Mouse (Mus musculus): ENCODE results near the gene Rec114.

DNA sequence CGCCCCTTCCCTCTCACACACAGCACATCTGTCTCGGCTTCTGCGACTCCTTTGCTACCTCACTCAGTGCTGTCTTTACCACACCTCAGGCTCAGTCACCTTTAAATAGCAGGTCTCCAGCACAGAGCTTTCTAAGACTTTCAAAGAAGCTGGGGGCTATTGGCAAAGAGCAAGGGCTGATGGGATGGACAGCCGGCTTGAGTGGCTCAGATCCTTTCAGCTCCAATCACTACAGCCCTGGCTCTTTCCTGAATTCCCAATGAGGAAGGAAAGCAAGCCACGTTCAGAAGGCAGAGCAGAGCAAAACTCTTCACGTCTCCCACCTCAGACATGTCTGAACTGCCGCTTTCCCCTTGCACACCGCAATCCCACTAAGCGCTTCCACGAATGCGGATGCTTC is 69.0 kb downstream of the Rec114 start:
- no peak for TF ChIP-seq CTCF (IDR thresholded peaks at IDR 0.05; ENCODE audit: extremely low read depth, insufficient read depth, insufficient read length, insufficient replicate concordance)
- no peak for TF ChIP-seq POLR2A (IDR thresholded peaks at IDR 0.05; ENCODE audit: low read depth, low read length)
